Mouse (Mus musculus): ENCODE data around the gene Gpr137b.
"Not testable (repeated sequence)": the region's sequence is repeated elsewhere in the genome, so short reads cannot be mapped to it uniquely, and the experiment has no call there.

DNA sequence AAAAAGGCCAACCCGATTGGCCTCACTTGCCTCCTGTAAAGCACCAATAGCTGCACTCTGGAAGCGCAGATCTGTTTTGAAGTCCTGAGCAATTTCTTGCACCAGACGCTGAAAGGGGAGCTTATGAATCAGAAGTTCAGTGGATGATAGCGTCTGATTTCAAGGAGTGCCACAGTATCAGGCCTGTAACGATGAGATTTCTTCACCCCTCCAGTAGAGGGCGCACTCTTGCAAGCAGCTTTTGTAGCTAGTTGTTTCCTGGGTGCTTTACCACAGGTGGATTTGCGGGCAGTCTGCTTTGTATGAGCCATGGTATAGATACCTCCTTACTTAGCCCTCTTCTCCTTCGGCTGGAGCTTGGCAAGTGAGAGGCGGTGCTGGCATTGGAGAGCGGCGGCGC lies 25.0 kb upstream of the Gpr137b start:
- not testable (repeated sequence) for TF ChIP-seq POLR2A, EP300 (IDR thresholded peaks at IDR 0.05; ENCODE audit: insufficient read depth, low read depth, low read length)
- TF ChIP-seq CTCF (IDR thresholded peaks at IDR 0.05): peak; percentile 50
